10 mouse cellular contexts compared by ENCODE assay signal in the genomic region with DNA sequence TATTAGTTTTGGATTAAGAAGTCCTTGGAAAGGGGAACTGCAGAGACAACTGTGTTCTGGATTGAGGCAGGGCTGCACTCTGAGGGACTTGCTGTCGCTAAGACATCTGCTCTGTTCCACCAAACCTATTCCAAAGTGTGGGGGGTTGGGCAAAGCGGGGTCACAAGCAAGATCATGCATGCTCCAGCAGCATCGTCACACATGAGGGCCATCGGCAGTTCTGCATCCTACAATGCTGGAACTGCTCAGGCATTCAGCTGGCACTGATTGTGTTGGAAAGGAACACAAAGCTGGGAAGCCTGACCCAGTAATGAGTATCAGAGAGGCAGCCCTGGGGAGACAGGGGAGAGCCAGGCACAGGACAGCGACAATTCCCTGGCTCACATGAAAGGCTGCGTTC. TPM values are rescaled to one million over a fixed set of nuclear protein-coding genes. Genes with fewer than 3 reads are reported as not detected.
DNase-seq lines count a peak whose midpoint lies in the region; ATAC-seq and TF ChIP-seq lines count a peak whose summit lies in the region.
"Had no signal": no experiment of that assay in that cellular context is flagged by ENCODE, and none has a peak within 500 bp of the region (broad histone marks: within the 10 kb centered on the region; RNA-seq: fewer than 3 reads in every experiment).

No protein-coding gene starts in this region.

- peak; percentile 85 for ATAC-seq in kidney, embryonic 15.5 days (replicated peaks; ENCODE audit: low FRiP score)
- peak; percentile 82 for ATAC-seq in forebrain, embryonic 12.5 days (ENCODE audit: low FRiP score)
- ATAC-seq in midbrain, embryonic 14.5 days (ENCODE audit: low FRiP score, low TSS enrichment): no peak

- no peak for TF ChIP-seq CTCF in cerebellum, adult 2 months (IDR thresholded peaks at IDR 0.05; ENCODE audit: borderline replicate concordance, insufficient read depth, low read depth, low read length)

- peaks cover 22% of the 10 kb centered on the region for H3K4me1 ChIP-seq in kidney, embryonic 15.5 days
- H3K4me1 ChIP-seq in cerebellum, adult 2 months (ENCODE audit: control insufficient read depth, insufficient read depth, low read length): peaks cover 3% of the 10 kb centered on the region
- peaks cover 36% of the 10 kb centered on the region for H3K4me1 ChIP-seq in forebrain, embryonic 12.5 days
- H3K4me1 ChIP-seq in midbrain, embryonic 14.5 days (ENCODE audit: control insufficient read depth, insufficient read depth, low read length): peaks cover 25% of the 10 kb centered on the region
- H3K4me1 ChIP-seq: liver, embryonic 13.5 days had no signal

- no peaks in the 10 kb centered on the region for H3K36me3 ChIP-seq in kidney, embryonic 15.5 days
- H3K36me3 ChIP-seq in forebrain, embryonic 12.5 days (replicated peaks): no peaks in the 10 kb centered on the region
- no peaks in the 10 kb centered on the region for H3K36me3 ChIP-seq in midbrain, embryonic 14.5 days (ENCODE audit: control insufficient read depth, insufficient read depth, low read length)
- H3K36me3 ChIP-seq: liver, embryonic 13.5 days had no signal

- no peak overlapping the region for H3K9ac ChIP-seq in kidney, embryonic 15.5 days
- no peak overlapping the region for H3K9ac ChIP-seq in forebrain, embryonic 12.5 days
- H3K9ac ChIP-seq in midbrain, embryonic 14.5 days (replicated peaks; ENCODE audit: low read length): no peak overlapping the region
- H3K9ac ChIP-seq: liver, embryonic 13.5 days had no signal

- H3K27me3 ChIP-seq in kidney, embryonic 15.5 days: no peaks in the 10 kb centered on the region
- no peaks in the 10 kb centered on the region for H3K27me3 ChIP-seq in cerebellum, adult 2 months (ENCODE audit: control insufficient read depth, insufficient read depth, low read length)
- no peaks in the 10 kb centered on the region for H3K27me3 ChIP-seq in forebrain, embryonic 12.5 days
- H3K27me3 ChIP-seq in midbrain, embryonic 14.5 days (ENCODE audit: control insufficient read depth, insufficient read depth, low read length): peaks cover 3% of the 10 kb centered on the region; the same call in 1 of the 2 replicates
- H3K27me3 ChIP-seq: liver, embryonic 13.5 days had no signal

- peak overlapping the region; percentile 19; the same call in 1 of the 2 replicates for H3K27ac ChIP-seq in kidney, embryonic 15.5 days
- no peak overlapping the region for H3K27ac ChIP-seq in cerebellum, adult 2 months (ENCODE audit: insufficient read depth, low read length)
- H3K27ac ChIP-seq in forebrain, embryonic 12.5 days: peak overlapping the region; percentile 48; the same call in 1 of the 2 replicates
- no peak overlapping the region for H3K27ac ChIP-seq in midbrain, embryonic 14.5 days (replicated peaks; ENCODE audit: low read depth, low read length)
- H3K27ac ChIP-seq: liver, embryonic 13.5 days had no signal

- WGBS in kidney, embryonic 15.5 days: 41% methylated on average over 6 of the region's 6 CpGs
- WGBS in cerebellum, adult 2 months: 5% methylated on average over 6 of the region's 6 CpGs
- WGBS in forebrain, embryonic 12.5 days: 16% methylated on average over 6 of the region's 6 CpGs
- 15% methylated on average over 6 of the region's 6 CpGs for WGBS in midbrain, embryonic 14.5 days

- TF ChIP-seq POLR2A in cerebellum, adult 2 months (IDR thresholded peaks at IDR 0.05; ENCODE audit: borderline replicate concordance, insufficient read depth, low read length): no peak

- no peak overlapping the region for H3K4me3 ChIP-seq in kidney, embryonic 15.5 days (replicated peaks)
- H3K4me3 ChIP-seq in cerebellum, adult 2 months (replicated peaks; ENCODE audit: insufficient read depth, low read depth, low read length): peak overlapping the region; percentile 40
- H3K4me3 ChIP-seq in forebrain, embryonic 12.5 days (replicated peaks): no peak overlapping the region
- no peak overlapping the region for H3K4me3 ChIP-seq in midbrain, embryonic 14.5 days (replicated peaks; ENCODE audit: low read depth, low read length)
- H3K4me3 ChIP-seq: liver, embryonic 13.5 days had no signal

- H3K4me2 ChIP-seq in kidney, embryonic 15.5 days: no peak overlapping the region
- peak overlapping the region; percentile 17 for H3K4me2 ChIP-seq in forebrain, embryonic 12.5 days
- H3K4me2 ChIP-seq in midbrain, embryonic 14.5 days (ENCODE audit: low read length): no peak overlapping the region
- H3K4me2 ChIP-seq: liver, embryonic 13.5 days had no signal

- no peak for DNase-seq in kidney, adult 9 months
- DNase-seq in cerebellum, adult 2 months: peak; percentile 57 to 63
- DNase-seq in midbrain, embryonic 14.5 days: peak; percentile 51
- no peak for DNase-seq in MN1 (ENCODE audit: low spot score)
- no peak for DNase-seq in lung, adult 18-20 months
- no peak for DNase-seq in adrenal gland, postnatal 25 days
- DNase-seq: heart, postnatal 4 days; liver, embryonic 13.5 days had no signal

- H3K9me3 ChIP-seq in kidney, embryonic 15.5 days (replicated peaks): no peaks in the 10 kb centered on the region
- H3K9me3 ChIP-seq in forebrain, embryonic 12.5 days: no peaks in the 10 kb centered on the region
- H3K9me3 ChIP-seq in midbrain, embryonic 14.5 days (ENCODE audit: control insufficient read depth, low read length): no peaks in the 10 kb centered on the region
- H3K9me3 ChIP-seq: liver, embryonic 13.5 days had no signal

RNA-seq across cellular contexts. Expression of a gene that starts 56.5 kb away (rescaled TPM):
- 2.6 and 2.8 TPM in 2 replicates for polyA plus RNA-seq in kidney, embryonic 15.5 days (2015; fragmentation: Nextera tagmentation; extraction: Ambion mirVana)
- polyA plus RNA-seq in cerebellum, adult 2 months (2012; rRNA removed): 28.3 and 33.2 TPM in 2 replicates
- polyA plus RNA-seq in forebrain, embryonic 12.5 days (2016; fragmentation: Nextera tagmentation; extraction: Ambion mirVana): 37.5 and 38.6 TPM in 2 replicates
- polyA plus RNA-seq in midbrain, embryonic 14.5 days (2014; fragmentation: Nextera tagmentation; extraction: Ambion mirVana): 17.3 and 19.2 TPM in 2 replicates
- 3.1 and 3.7 TPM in 2 replicates for total RNA-seq in adrenal gland, postnatal 25 days (2021)

Comparison
In these comparisons a context has a peak if more than half of its experiments do, and no peak if none do; other contexts are left out.
1. H3K27ac ChIP-seq: peak in kidney, embryonic 15.5 days (single experiment) and forebrain, embryonic 12.5 days (single experiment); none in cerebellum, adult 2 months (single experiment) and midbrain, embryonic 14.5 days (single experiment).
2. DNase-seq: peak in cerebellum, adult 2 months (2 of 2) and midbrain, embryonic 14.5 days (single experiment); none in kidney, adult 9 months (single experiment), MN1 (single experiment), lung, adult 18-20 months (0 of 2) and adrenal gland, postnatal 25 days (single experiment).